Mouse (Mus musculus): ENCODE data around the gene AI597479. TPM values are rescaled to one million over a fixed set of nuclear protein-coding genes. Genes with fewer than 3 reads are reported as not detected.

Gene AI597479
- polyA plus RNA-seq, 1 experiment from 2014 or later: 16.3 TPM

DNA sequence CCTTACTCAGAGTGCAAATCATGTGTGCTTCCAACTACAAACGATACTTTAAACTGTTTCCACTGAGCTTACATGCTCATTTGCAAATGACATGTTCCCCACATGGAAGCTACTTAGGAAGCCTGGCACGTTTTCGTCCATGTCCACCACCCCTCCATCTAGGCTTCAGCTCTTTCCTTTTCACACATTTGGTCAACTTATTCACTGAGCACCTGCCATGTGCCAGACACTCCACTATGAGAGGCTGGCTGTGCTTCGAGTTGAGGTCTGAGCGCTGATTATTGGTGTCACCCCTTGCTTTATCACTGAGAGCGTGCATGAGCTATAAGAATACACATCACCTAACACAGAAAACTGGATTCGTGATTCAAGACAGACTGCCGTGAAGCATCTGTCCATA lies 26.5 kb upstream of the AI597479 start:
- 93% methylated on average over 8 of the region's 8 CpGs for WGBS
- ATAC-seq: no peak
- no peak for DNase-seq (ENCODE audit: low spot score)
- no peaks in the 10 kb centered on the region for H3K9me3 ChIP-seq (ENCODE audit: low read length)
- H3K27ac ChIP-seq (ENCODE audit: low read length): no peak overlapping the region
- TF ChIP-seq CTCF (IDR thresholded peaks at IDR 0.05): no peak
- TF ChIP-seq EP300 (IDR thresholded peaks at IDR 0.05): no peak
- H3K4me2 ChIP-seq (replicated peaks; ENCODE audit: low read depth, low read length): no peak overlapping the region
- H3K27me3 ChIP-seq (replicated peaks; ENCODE audit: insufficient read depth, low read length): no peaks in the 10 kb centered on the region
- H3K4me1 ChIP-seq (ENCODE audit: insufficient read depth, low read depth, low read length): no peaks in the 10 kb centered on the region; the same call in 1 of the 2 replicates
- 0 out of 2 replicates have a peak, but pooled peaks cover 3% of the 10 kb centered on the region for H3K36me3 ChIP-seq (ENCODE audit: insufficient read depth, low read length)
- no peak overlapping the region for H3K9ac ChIP-seq (replicated peaks; ENCODE audit: low read depth)
- no peak overlapping the region for H3K4me3 ChIP-seq (ENCODE audit: low read depth, low read length)

DNA sequence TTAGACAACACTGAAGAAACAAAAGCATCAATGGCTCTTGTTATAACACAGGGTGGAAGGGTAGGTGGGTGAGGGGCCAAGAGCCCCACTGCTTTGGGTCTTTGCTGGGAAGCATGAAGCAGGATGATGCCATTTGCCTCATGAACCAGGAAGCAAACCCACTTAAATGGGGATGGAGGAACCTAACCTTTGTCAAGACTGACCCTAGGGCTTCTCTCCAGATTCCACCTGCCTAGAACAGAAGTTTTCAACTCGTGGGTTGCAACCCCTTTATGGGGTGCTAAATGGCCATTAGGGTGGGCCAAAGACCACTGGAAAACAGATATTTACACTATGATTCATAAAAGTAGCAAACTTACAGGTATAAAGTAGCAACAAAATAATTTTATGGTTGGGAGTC lies 25.9 kb upstream of the AI597479 start:
- Histone ChIP-seq H3K27me3 (replicated peaks; ENCODE audit: insufficient read depth, low read length) (no peaks in the 10 kb centered on the region), H3K9me3 (ENCODE audit: low read length) (no peaks in the 10 kb centered on the region), H3K36me3 (ENCODE audit: insufficient read depth, low read length) (0 out of 2 replicates have a peak, but pooled peaks cover 3% of the 10 kb centered on the region), H3K9ac (replicated peaks; ENCODE audit: low read depth) (no peak overlapping the region), H3K27ac (ENCODE audit: low read length) (no peak overlapping the region), H3K4me2 (replicated peaks; ENCODE audit: low read depth, low read length) (no peak overlapping the region), H3K4me3 (ENCODE audit: low read depth, low read length) (no peak overlapping the region), H3K4me1 (ENCODE audit: insufficient read depth, low read depth, low read length) (no peaks in the 10 kb centered on the region; the same call in 1 of the 2 replicates)
- ATAC-seq (no peak), DNase-seq (ENCODE audit: low spot score) (no peak)
- TF ChIP-seq CTCF (IDR thresholded peaks at IDR 0.05) (no peak), EP300 (IDR thresholded peaks at IDR 0.05) (no peak)
- WGBS: 73% methylated on average over 1 of the region's 1 CpGs

GRCm38 (mm10) chr1:43074791-43075190 lies 23.7 kb upstream of the AI597479 start:
- Histone ChIP-seq H3K4me3 (ENCODE audit: low read depth, low read length) (no peak overlapping the region), H3K9me3 (ENCODE audit: low read length) (no peaks in the 10 kb centered on the region), H3K36me3 (ENCODE audit: insufficient read depth, low read length) (0 out of 2 replicates have a peak, but pooled peaks cover 3% of the 10 kb centered on the region), H3K9ac (replicated peaks; ENCODE audit: low read depth) (no peak overlapping the region), H3K27ac (ENCODE audit: low read length) (no peak overlapping the region), H3K27me3 (replicated peaks; ENCODE audit: insufficient read depth, low read length) (no peaks in the 10 kb centered on the region), H3K4me2 (replicated peaks; ENCODE audit: low read depth, low read length) (no peak overlapping the region), H3K4me1 (ENCODE audit: insufficient read depth, low read depth, low read length) (no peaks in the 10 kb centered on the region; the same call in 1 of the 2 replicates)
- DNase-seq (ENCODE audit: low spot score) (no peak), ATAC-seq (no peak)
- WGBS: 89% methylated on average over 2 of the region's 2 CpGs
- TF ChIP-seq CTCF (IDR thresholded peaks at IDR 0.05) (no peak), EP300 (IDR thresholded peaks at IDR 0.05) (no peak)

GRCm38 (mm10) chr1:43078124-43078523 lies 20.4 kb upstream of the AI597479 start:
- H3K9me3 ChIP-seq (ENCODE audit: low read length): no peaks in the 10 kb centered on the region
- no peak overlapping the region for H3K4me2 ChIP-seq (replicated peaks; ENCODE audit: low read depth, low read length)
- no peak for ATAC-seq
- no peaks in the 10 kb centered on the region for H3K27me3 ChIP-seq (replicated peaks; ENCODE audit: insufficient read depth, low read length)
- no peak overlapping the region for H3K4me3 ChIP-seq (ENCODE audit: low read depth, low read length)
- no peak for TF ChIP-seq CTCF (IDR thresholded peaks at IDR 0.05)
- no peak for TF ChIP-seq EP300 (IDR thresholded peaks at IDR 0.05)
- DNase-seq (ENCODE audit: low spot score): no peak
- 50% methylated on average over 2 of the region's 2 CpGs for WGBS
- H3K27ac ChIP-seq (ENCODE audit: low read length): no peak overlapping the region
- 0 out of 2 replicates have a peak, but pooled peaks cover 3% of the 10 kb centered on the region for H3K36me3 ChIP-seq (ENCODE audit: insufficient read depth, low read length)
- H3K4me1 ChIP-seq (ENCODE audit: insufficient read depth, low read depth, low read length): no peaks in the 10 kb centered on the region
- no peak overlapping the region for H3K9ac ChIP-seq (replicated peaks; ENCODE audit: low read depth)

- Histone ChIP-seq H3K4me2 (replicated peaks; ENCODE audit: low read depth, low read length) (no peak overlapping the region), H3K9me3 (ENCODE audit: low read length) (no peaks in the 10 kb centered on the region), H3K9ac (replicated peaks; ENCODE audit: low read depth) (no peak overlapping the region), H3K4me3 (ENCODE audit: low read depth, low read length) (no peak overlapping the region), H3K27me3 (replicated peaks; ENCODE audit: insufficient read depth, low read length) (no peaks in the 10 kb centered on the region), H3K27ac (ENCODE audit: low read length) (no peak overlapping the region), H3K4me1 (ENCODE audit: insufficient read depth, low read depth, low read length) (no peaks in the 10 kb centered on the region), H3K36me3 (ENCODE audit: insufficient read depth, low read length) (no peaks in the 10 kb centered on the region)
- ATAC-seq: peak; percentile 77
- WGBS: 71% methylated on average over 5 of the region's 5 CpGs
- peak; percentile 51 for DNase-seq (ENCODE audit: low spot score)
- TF ChIP-seq EP300 (IDR thresholded peaks at IDR 0.05) (no peak), CTCF (IDR thresholded peaks at IDR 0.05) (no peak)
Observed at GRCm38 (mm10) chr1:43082946-43083345, 15.6 kb upstream of the AI597479 start.

DNA sequence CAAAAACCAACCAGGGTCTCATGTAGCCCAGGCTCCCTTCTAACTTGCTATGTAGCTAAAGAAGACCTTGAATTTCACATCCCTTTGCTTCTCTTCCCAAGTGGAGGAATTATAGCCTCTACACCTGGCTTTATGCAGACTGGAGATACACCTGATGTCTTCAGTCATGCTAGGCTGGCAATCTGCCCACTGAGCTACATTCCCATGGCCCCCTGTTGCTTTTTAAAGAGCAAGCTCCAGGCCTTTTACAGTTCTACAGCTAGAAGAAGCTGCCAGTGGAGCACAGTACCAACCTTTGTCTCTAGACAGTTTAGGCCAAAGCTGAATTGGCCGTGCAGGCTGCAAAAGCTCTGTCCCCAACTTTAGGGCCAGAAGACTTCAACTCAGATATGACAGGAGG lies 8.1 kb upstream of the AI597479 start:
- Histone ChIP-seq H3K4me1 (ENCODE audit: insufficient read depth, low read depth, low read length) (peaks cover 8% of the 10 kb centered on the region; the same call in 1 of the 2 replicates), H3K4me2 (replicated peaks; ENCODE audit: low read depth, low read length) (no peak overlapping the region), H3K27me3 (replicated peaks; ENCODE audit: insufficient read depth, low read length) (no peaks in the 10 kb centered on the region), H3K9me3 (ENCODE audit: low read length) (no peaks in the 10 kb centered on the region), H3K9ac (replicated peaks; ENCODE audit: low read depth) (no peak overlapping the region), H3K36me3 (ENCODE audit: insufficient read depth, low read length) (no peaks in the 10 kb centered on the region), H3K4me3 (ENCODE audit: low read depth, low read length) (no peak overlapping the region), H3K27ac (ENCODE audit: low read length) (no peak overlapping the region)
- TF ChIP-seq CTCF (IDR thresholded peaks at IDR 0.05) (no peak), EP300 (IDR thresholded peaks at IDR 0.05) (no peak)
- ATAC-seq (no peak), DNase-seq (ENCODE audit: low spot score) (no peak)
- WGBS: 90% methylated on average over 1 of the region's 1 CpGs
